Comparison of ENCODE assay signal across 18 mouse cellular contexts in the genomic region with DNA sequence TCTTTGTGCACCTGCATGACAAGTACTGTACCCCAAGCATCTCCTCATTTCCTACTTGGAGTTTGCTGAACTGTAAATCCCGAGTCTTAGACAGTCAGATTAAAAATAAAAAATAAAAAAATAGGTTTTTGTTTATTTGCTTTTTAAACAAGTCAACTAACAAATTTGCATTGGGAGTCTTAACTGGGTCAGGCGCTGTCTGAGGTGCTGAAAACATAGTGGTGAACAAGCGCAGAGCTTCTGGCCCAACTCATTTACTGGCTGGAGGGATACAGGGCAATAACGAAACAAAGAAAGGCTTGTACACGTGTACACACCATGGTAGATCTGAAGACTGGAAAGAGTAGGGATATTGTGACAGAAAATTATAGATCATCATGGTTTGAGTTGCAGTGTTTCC. TPM values are rescaled to one million over a fixed set of nuclear protein-coding genes. Genes with fewer than 3 reads are reported as not detected.
A peak's percentile ranks its signal among the peaks of the same experiment; 100 is the strongest.
DNase-seq lines count a peak whose midpoint lies in the region; ATAC-seq lines count a peak whose summit lies in the region.
"Had no signal": no experiment of that assay in that cellular context is flagged by ENCODE, and none has a peak within 500 bp of the region (broad histone marks: within the 10 kb centered on the region; RNA-seq: fewer than 3 reads in every experiment).

No protein-coding gene starts in this region.

- H3K9me3 ChIP-seq in intestine, embryonic 14.5 days (ENCODE audit: control insufficient read depth, low read length), result no peaks in the 10 kb centered on the region
- no peaks in the 10 kb centered on the region for H3K9me3 ChIP-seq in intestine, embryonic 16.5 days (ENCODE audit: control insufficient read depth, low read length)
- no peaks in the 10 kb centered on the region for H3K9me3 ChIP-seq in embryonic facial prominence, embryonic 14.5 days (ENCODE audit: control insufficient read depth, low read length)
- H3K9me3 ChIP-seq: heart, embryonic 15.5 days; limb, embryonic 12.5 days; lung, embryonic 15.5 days had no signal

- H3K4me2 ChIP-seq in intestine, embryonic 14.5 days (ENCODE audit: low read length), result no peak overlapping the region
- H3K4me2 ChIP-seq in intestine, embryonic 16.5 days (ENCODE audit: low read depth, low read length), result no peak overlapping the region
- no peak overlapping the region for H3K4me2 ChIP-seq in embryonic facial prominence, embryonic 14.5 days (ENCODE audit: low read depth, low read length)
- H3K4me2 ChIP-seq: heart, embryonic 15.5 days; limb, embryonic 12.5 days; lung, embryonic 15.5 days had no signal

- no peaks in the 10 kb centered on the region for H3K4me1 ChIP-seq in intestine, embryonic 14.5 days (replicated peaks; ENCODE audit: control insufficient read depth, insufficient read depth, low read length)
- no peaks in the 10 kb centered on the region for H3K4me1 ChIP-seq in intestine, embryonic 16.5 days (ENCODE audit: control insufficient read depth, insufficient read depth, low read length)
- H3K4me1 ChIP-seq in embryonic facial prominence, embryonic 14.5 days (ENCODE audit: control insufficient read depth, insufficient read depth, low read length), result no peaks in the 10 kb centered on the region
- H3K4me1 ChIP-seq: heart, embryonic 15.5 days; limb, embryonic 12.5 days; lung, embryonic 15.5 days had no signal

- no peak for ATAC-seq in intestine, embryonic 14.5 days (replicated peaks; ENCODE audit: low FRiP score, low TSS enrichment, low read depth)
- no peak for ATAC-seq in intestine, embryonic 16.5 days
- no peak for ATAC-seq in embryonic facial prominence, embryonic 14.5 days (ENCODE audit: low read depth)
- ATAC-seq in megakaryocyte, adult 5-6 weeks (ENCODE audit: poor library complexity, severe bottlenecking), result no peak
- ATAC-seq: activated CD4-positive, CD25-positive, alpha-beta regulatory T cell, adult 4 months; intestine, postnatal 0 days; midbrain, embryonic 16.5 days had no signal

- peak; percentile 60 for DNase-seq in intestine, embryonic 14.5 days (ENCODE audit: low spot score)
- DNase-seq in ES-CJ7 (ENCODE audit: low read depth, low spot score) (peak; percentile 22), NIH3T3 (ENCODE audit: low read depth) (peak; percentile 65)
- DNase-seq in embryonic facial prominence, embryonic 14.5 days (ENCODE audit: low spot score), result peak; percentile 63
- no peak for DNase-seq in gastrocnemius, postnatal 10 days
- no peak for DNase-seq in gastrocnemius, adult 18-20 months (ENCODE audit: low spot score)
- DNase-seq: cerebellum, postnatal 25 days; gastrocnemius, postnatal 14 days; layer of hippocampus, adult 9-11 months had no signal

- no peaks in the 10 kb centered on the region for H3K27me3 ChIP-seq in intestine, embryonic 14.5 days (replicated peaks; ENCODE audit: control insufficient read depth, insufficient read depth, low read length)
- H3K27me3 ChIP-seq in intestine, embryonic 16.5 days (replicated peaks; ENCODE audit: control insufficient read depth, insufficient read depth, low read length), result no peaks in the 10 kb centered on the region
- no peaks in the 10 kb centered on the region for H3K27me3 ChIP-seq in embryonic facial prominence, embryonic 14.5 days (replicated peaks; ENCODE audit: control insufficient read depth, insufficient read depth, low read length)
- H3K27me3 ChIP-seq: heart, embryonic 15.5 days; limb, embryonic 12.5 days; lung, embryonic 15.5 days had no signal

- H3K36me3 ChIP-seq in intestine, embryonic 14.5 days (ENCODE audit: control insufficient read depth, insufficient read depth, low read length), result no peaks in the 10 kb centered on the region
- H3K36me3 ChIP-seq in intestine, embryonic 16.5 days (ENCODE audit: control insufficient read depth, insufficient read depth, low read length), result no peaks in the 10 kb centered on the region
- no peaks in the 10 kb centered on the region for H3K36me3 ChIP-seq in embryonic facial prominence, embryonic 14.5 days (ENCODE audit: control insufficient read depth, insufficient read depth, low read length)
- H3K36me3 ChIP-seq: heart, embryonic 15.5 days; limb, embryonic 12.5 days; lung, embryonic 15.5 days had no signal

- H3K9ac ChIP-seq in intestine, embryonic 14.5 days (ENCODE audit: low read length), result no peak overlapping the region
- no peak overlapping the region for H3K9ac ChIP-seq in intestine, embryonic 16.5 days (ENCODE audit: low read depth, low read length)
- H3K9ac ChIP-seq in embryonic facial prominence, embryonic 14.5 days (ENCODE audit: low read depth, low read length), result no peak overlapping the region
- H3K9ac ChIP-seq: heart, embryonic 15.5 days; limb, embryonic 12.5 days; lung, embryonic 15.5 days had no signal

- WGBS in intestine, embryonic 14.5 days, result 54% methylated on average over 5 of the region's 5 CpGs
- WGBS in intestine, embryonic 16.5 days, result 56% methylated on average over 5 of the region's 5 CpGs
- 52% methylated on average over 5 of the region's 5 CpGs for WGBS in embryonic facial prominence, embryonic 14.5 days

- no peak overlapping the region for H3K27ac ChIP-seq in intestine, embryonic 14.5 days (ENCODE audit: low read depth)
- no peak overlapping the region for H3K27ac ChIP-seq in intestine, embryonic 16.5 days (ENCODE audit: low read length)
- no peak overlapping the region for H3K27ac ChIP-seq in embryonic facial prominence, embryonic 14.5 days (replicated peaks; ENCODE audit: low read depth, low read length)
- H3K27ac ChIP-seq: heart, embryonic 15.5 days; limb, embryonic 12.5 days; lung, embryonic 15.5 days had no signal

- H3K4me3 ChIP-seq in intestine, embryonic 14.5 days (ENCODE audit: low read depth, low read length), result no peak overlapping the region
- H3K4me3 ChIP-seq in intestine, embryonic 16.5 days (ENCODE audit: low read length), result no peak overlapping the region
- H3K4me3 ChIP-seq in embryonic facial prominence, embryonic 14.5 days (ENCODE audit: low read depth, low read length), result no peak overlapping the region
- H3K4me3 ChIP-seq: heart, embryonic 15.5 days; limb, embryonic 12.5 days; lung, embryonic 15.5 days had no signal

RNA-seq across cellular contexts. Expression of gene Sorcs3, which starts 37.5 kb away (rescaled TPM):
- polyA plus RNA-seq in intestine, embryonic 14.5 days (2014; fragmentation: Nextera tagmentation; extraction: Ambion mirVana), result 0.40 and 0.58 TPM in 2 replicates
- 0.45 TPM in 2 replicates for polyA plus RNA-seq in intestine, embryonic 16.5 days (2015; fragmentation: Nextera tagmentation; extraction: Ambion mirVana)
- polyA plus RNA-seq in embryonic facial prominence, embryonic 14.5 days (2014; fragmentation: Nextera tagmentation; extraction: Ambion mirVana), result 1.4 and 1.8 TPM in 2 replicates
- not detected in 2 replicates for total RNA-seq in megakaryocyte, adult 5-6 weeks (2015)
- total RNA-seq in megakaryocyte, adult 5-6 weeks (2017), result not detected in 2 replicates
- under 1 TPM; 0.07 to 0.14 TPM for total RNA-seq in gastrocnemius, postnatal 10 days (2021)
- not detected for total RNA-seq in gastrocnemius, adult 18-20 months (2021)
- total RNA-seq: gastrocnemius, postnatal 14 days had no signal
- polyA plus RNA-seq: activated CD4-positive, CD25-positive, alpha-beta regulatory T cell, adult 4 months; spleen, adult 2 months had no signal

Comparison
In these comparisons a context has a peak if more than half of its experiments do, and no peak if none do; other contexts are left out.
1. DNase-seq: peak in intestine, embryonic 14.5 days (single experiment), ES-CJ7 (single experiment), NIH3T3 (single experiment) and embryonic facial prominence, embryonic 14.5 days (single experiment); none in gastrocnemius, postnatal 10 days (single experiment) and gastrocnemius, adult 18-20 months (single experiment).